Mouse (Mus musculus) kidney, embryonic 16.5 days (tissue): ENCODE measurements around the gene Srrd. TPM values are rescaled to one million over a fixed set of nuclear protein-coding genes. Genes with fewer than 3 reads are reported as not detected.

Experiments
- ATAC-seq: fragments of 200-750 bp; cut with Nextera tagmentation; 2 replicates; pipeline ENCODE4 v1.8.0; 2017; ENCODE audit warnings: moderate TSS enrichment; ENCODE audit not compliant: low FRiP score, low TSS enrichment
- H3K27ac ChIP-seq: fragments of 300-500 bp; sonication (generic); 2 replicates; pipeline ENCODE4 v1.5.1; 2014; ENCODE audit warnings: low read length
- H3K27me3 ChIP-seq: fragments of 300-500 bp; sonication (generic); 2 replicates; pipeline ENCODE4 v1.6.1; 2014; ENCODE audit warnings: low read length, control low read depth, mixed read lengths; ENCODE audit not compliant: insufficient read depth
- H3K36me3 ChIP-seq: fragments of 300-500 bp; sonication (generic); 2 replicates; pipeline ENCODE4 v1.6.1; 2014; ENCODE audit warnings: low read length, control low read depth, mixed read lengths; ENCODE audit not compliant: insufficient read depth
- H3K4me1 ChIP-seq: fragments of 300-500 bp; sonication (generic); 2 replicates; pipeline ENCODE4 v1.6.1; 2014; ENCODE audit warnings: low read length, control low read depth, mixed read lengths; ENCODE audit not compliant: insufficient read depth
- H3K4me2 ChIP-seq: fragments of 300-500 bp; sonication (generic); replicated peaks from 2 replicates; pipeline ENCODE4 v1.6.1; 2014; ENCODE audit warnings: low read depth, low read length
- H3K4me3 ChIP-seq: fragments of 300-500 bp; sonication (generic); 2 replicates; pipeline ENCODE4 v1.5.1; 2014; ENCODE audit warnings: mild to moderate bottlenecking, low read length
- H3K9ac ChIP-seq: fragments of 300-500 bp; sonication (generic); replicated peaks from 2 replicates; pipeline ENCODE4 v1.6.1; 2014; ENCODE audit warnings: low read length
- H3K9me3 ChIP-seq: fragments of 300-500 bp; sonication (generic); 2 replicates; pipeline ENCODE4 v1.6.1; 2016; ENCODE audit warnings: low read length, control low read depth
- WGBS: fragments of 180-500 bp; shearing (Covaris S2); extraction: QIAGEN DNeasy Blood & Tissue Kit; methylation state at CpG from one replicate; pipeline ENCODE4 v1.1.7; 2014; 5-methylcytosine and 5-hydroxymethylcytosine counted together
- polyA plus RNA-seq: library from polyadenylated mRNA; unstranded; fragments of >200 nt; fragmentation: Nextera tagmentation; extraction: Ambion mirVana; gene quantifications from 2 replicates; pipeline ENCODE4 v1.2.1, GENCODE M21; 2015

The Srrd gene
- polyA plus RNA-seq, 1 experiment from 2014 or later = 47.0 TPM

GRCm38 (mm10) chr5:112364184-112364797 is 21.5 kb upstream of the Srrd start:
- WGBS = 70% methylated on average over 10 of the region's 10 CpGs
- Histone ChIP-seq H3K27ac (no peak overlapping the region), H3K36me3 (peaks cover 42% of the 10 kb centered on the region), H3K4me2 (no peak overlapping the region), H3K9me3 (no peaks in the 10 kb centered on the region; the same call in 1 of the 2 replicates), H3K27me3 (no peaks in the 10 kb centered on the region), H3K4me3 (no peak overlapping the region), H3K4me1 (no peaks in the 10 kb centered on the region), H3K9ac (no peak overlapping the region)
- ATAC-seq = no peak

GRCm38 (mm10) chr5:112360077-112360476 is 17.2 kb upstream of the Srrd start:
- Histone ChIP-seq H3K4me2 (no peak overlapping the region), H3K9ac (no peak overlapping the region), H3K4me1 (no peaks in the 10 kb centered on the region), H3K36me3 (peaks cover 42% of the 10 kb centered on the region), H3K9me3 (no peaks in the 10 kb centered on the region; the same call in 1 of the 2 replicates), H3K4me3 (no peak overlapping the region), H3K27ac (no peak overlapping the region), H3K27me3 (no peaks in the 10 kb centered on the region)
- WGBS = 86% methylated on average over 3 of the region's 3 CpGs
- ATAC-seq = no peak

- no peaks in the 10 kb centered on the region for H3K27me3 ChIP-seq
- WGBS = 92% methylated on average over 4 of the region's 4 CpGs
- no peaks in the 10 kb centered on the region; the same call in 1 of the 2 replicates for H3K9me3 ChIP-seq
- H3K4me1 ChIP-seq = no peaks in the 10 kb centered on the region
- no peak overlapping the region for H3K4me2 ChIP-seq
- no peak overlapping the region for H3K4me3 ChIP-seq
- peaks cover 40% of the 10 kb centered on the region for H3K36me3 ChIP-seq
- H3K27ac ChIP-seq = no peak overlapping the region
- ATAC-seq = no peak
- no peak overlapping the region for H3K9ac ChIP-seq
Observed at GRCm38 (mm10) chr5:112359520-112359919, 16.7 kb upstream of the Srrd start.

GRCm38 (mm10) chr5:112356322-112356721 is 13.5 kb upstream of the Srrd start:
- H3K9ac ChIP-seq = no peak overlapping the region
- no peaks in the 10 kb centered on the region for H3K4me1 ChIP-seq
- no peak overlapping the region for H3K27ac ChIP-seq
- no peak for ATAC-seq
- H3K27me3 ChIP-seq = no peaks in the 10 kb centered on the region
- peaks cover 28% of the 10 kb centered on the region for H3K36me3 ChIP-seq
- 86% methylated on average over 9 of the region's 9 CpGs for WGBS
- no peak overlapping the region for H3K4me3 ChIP-seq
- no peak overlapping the region for H3K4me2 ChIP-seq
- no peaks in the 10 kb centered on the region for H3K9me3 ChIP-seq

- no peak for ATAC-seq
- peaks cover 31% of the 10 kb centered on the region for H3K36me3 ChIP-seq
- 63% methylated on average over 13 of the region's 13 CpGs for WGBS
- no peak within 1 kb of the TSS for H3K4me2 ChIP-seq
- H3K27ac ChIP-seq = no peak within 1 kb of the TSS
- no peaks in the 10 kb centered on the region for H3K27me3 ChIP-seq
- H3K4me1 ChIP-seq = no peaks in the 10 kb centered on the region
- H3K4me3 ChIP-seq = no peak within 1 kb of the TSS
- no peak within 1 kb of the TSS for H3K9ac ChIP-seq
- no peaks in the 10 kb centered on the region for H3K9me3 ChIP-seq
Observed at GRCm38 (mm10) chr5:112355910-112356309, 13.1 kb upstream of the Srrd start, which contains the start of gene Gm6583. Gene Gm6583, minus strand, starts transcription at chr5:112356033.

- no peak overlapping the region for H3K27ac ChIP-seq
- H3K4me1 ChIP-seq = no peaks in the 10 kb centered on the region
- no peak overlapping the region for H3K4me3 ChIP-seq
- WGBS = 82% methylated on average over 6 of the region's 6 CpGs
- no peak for ATAC-seq
- no peak overlapping the region for H3K4me2 ChIP-seq
- H3K36me3 ChIP-seq = peaks cover 35% of the 10 kb centered on the region
- H3K9me3 ChIP-seq = no peaks in the 10 kb centered on the region
- no peak overlapping the region for H3K9ac ChIP-seq
- H3K27me3 ChIP-seq = no peaks in the 10 kb centered on the region
Observed at GRCm38 (mm10) chr5:112355493-112355892, 12.7 kb upstream of the Srrd start.

GRCm38 (mm10) chr5:112349169-112349568 is 6.3 kb upstream of the Srrd start:
- H3K9ac ChIP-seq = no peak overlapping the region
- peaks cover 26% of the 10 kb centered on the region for H3K36me3 ChIP-seq
- no peak for ATAC-seq
- 91% methylated on average over 8 of the region's 8 CpGs for WGBS
- no peak overlapping the region for H3K4me3 ChIP-seq
- H3K4me2 ChIP-seq = no peak overlapping the region
- H3K27ac ChIP-seq = no peak overlapping the region
- H3K27me3 ChIP-seq = no peaks in the 10 kb centered on the region
- H3K9me3 ChIP-seq = no peaks in the 10 kb centered on the region
- peaks cover 4% of the 10 kb centered on the region; the same call in 1 of the 2 replicates for H3K4me1 ChIP-seq

GRCm38 (mm10) chr5:112346211-112346965 is 3.5 kb upstream of the Srrd start:
- Histone ChIP-seq H3K9ac (no peak overlapping the region), H3K4me2 (no peak overlapping the region), H3K27me3 (no peaks in the 10 kb centered on the region), H3K9me3 (no peaks in the 10 kb centered on the region), H3K27ac (no peak overlapping the region), H3K4me1 (peaks cover 22% of the 10 kb centered on the region), H3K36me3 (peaks cover 20% of the 10 kb centered on the region), H3K4me3 (no peak overlapping the region)
- WGBS = 87% methylated on average over 16 of the region's 16 CpGs
- no peak for ATAC-seq

GRCm38 (mm10) chr5:112344092-112344960 is 1.5 kb upstream of the Srrd start:
- WGBS = 79% methylated on average over 6 of the region's 6 CpGs
- H3K9me3 ChIP-seq = no peaks in the 10 kb centered on the region
- H3K9ac ChIP-seq = no peak overlapping the region; the same call in 1 of the 2 replicates
- H3K27me3 ChIP-seq = no peaks in the 10 kb centered on the region
- H3K4me3 ChIP-seq = no peak overlapping the region
- no peak overlapping the region for H3K27ac ChIP-seq
- no peak for ATAC-seq
- no peak overlapping the region for H3K4me2 ChIP-seq
- H3K4me1 ChIP-seq = peaks cover 22% of the 10 kb centered on the region
- H3K36me3 ChIP-seq = peaks cover 7% of the 10 kb centered on the region
